Mouse (Mus musculus): ENCODE measurements around the gene Tspoap1. TPM values are rescaled to one million over a fixed set of nuclear protein-coding genes. Genes with fewer than 3 reads are reported as not detected.

Gene Tspoap1
- polyA plus RNA-seq, 1 experiment = 3.1 TPM

- TF ChIP-seq CTCF (conservative IDR thresholded peaks at IDR 0.05; ENCODE audit: insufficient read depth, insufficient read length, low read depth, low read length) (no peak), POLR2A (IDR thresholded peaks at IDR 0.05; ENCODE audit: low read depth, low read length) (no peak)
- 71% methylated on average over 8 of the region's 8 CpGs for WGBS
- Histone ChIP-seq H3K4me1 (ENCODE audit: control insufficient read depth, insufficient read depth, low read length) (no peaks in the 10 kb centered on the region), H3K36me3 (ENCODE audit: control insufficient read depth, insufficient read depth, low read length) (no peaks in the 10 kb centered on the region), H3K27ac (ENCODE audit: insufficient read depth, low read depth, low read length) (no peak overlapping the region), H3K4me3 (ENCODE audit: insufficient read depth, low read depth, low read length) (no peak overlapping the region), H3K27me3 (replicated peaks; ENCODE audit: control insufficient read depth, insufficient read depth, low read length) (no peaks in the 10 kb centered on the region)
- DNase-seq = no peak
Measured at GRCm38 (mm10) chr11:87814831-87815230, 54.5 kb downstream of the Tspoap1 start.

DNA sequence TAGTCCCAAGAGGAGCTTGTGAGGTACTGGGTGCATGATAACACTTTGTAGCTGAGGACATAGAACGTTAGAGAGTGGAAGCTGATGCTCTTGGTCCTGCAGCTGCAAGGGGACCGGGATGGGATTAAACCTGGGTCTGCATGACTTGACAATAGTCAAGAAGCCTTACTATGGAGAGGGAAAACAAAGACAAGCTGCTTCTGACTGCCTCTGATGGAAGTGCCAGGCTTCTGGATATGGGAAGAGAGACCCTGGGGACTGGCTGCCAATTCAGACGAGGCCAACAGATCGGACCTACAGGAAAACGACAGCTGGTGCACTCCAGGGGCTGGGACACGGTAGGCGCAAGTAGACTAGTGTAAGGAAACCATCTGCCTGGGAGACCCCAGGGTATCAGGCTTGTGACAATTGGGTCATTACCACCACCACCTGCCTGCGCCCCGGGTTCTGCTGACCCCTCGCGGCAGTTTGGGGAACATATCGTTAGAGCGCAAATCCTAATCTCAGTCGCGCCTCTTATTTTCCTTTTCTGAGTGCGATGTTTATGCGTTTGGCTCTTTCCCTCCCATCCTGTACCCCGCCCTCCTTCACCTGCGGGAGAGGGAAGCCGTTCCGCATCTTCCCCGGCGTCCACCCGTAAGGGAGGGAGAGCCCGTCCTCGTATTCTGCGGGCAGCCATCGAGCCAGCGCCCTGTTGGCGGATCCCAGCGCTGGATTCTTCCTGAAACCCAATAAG is 56.5 kb downstream of the Tspoap1 start:
- Histone ChIP-seq H3K4me1 (ENCODE audit: control insufficient read depth, insufficient read depth, low read length) (no peaks in the 10 kb centered on the region), H3K27ac (ENCODE audit: insufficient read depth, low read depth, low read length) (no peak overlapping the region), H3K27me3 (replicated peaks; ENCODE audit: control insufficient read depth, insufficient read depth, low read length) (no peaks in the 10 kb centered on the region), H3K36me3 (ENCODE audit: control insufficient read depth, insufficient read depth, low read length) (no peaks in the 10 kb centered on the region), H3K4me3 (ENCODE audit: insufficient read depth, low read depth, low read length) (peak overlapping the region; percentile 47)
- 4% methylated on average over 31 of the region's 31 CpGs for WGBS
- peak; percentile 15 for DNase-seq
- peak; percentile 66 for TF ChIP-seq CTCF (conservative IDR thresholded peaks at IDR 0.05; ENCODE audit: insufficient read depth, insufficient read length, low read depth, low read length)
- no peak for TF ChIP-seq POLR2A (IDR thresholded peaks at IDR 0.05; ENCODE audit: low read depth, low read length)

- TF ChIP-seq CTCF (conservative IDR thresholded peaks at IDR 0.05; ENCODE audit: insufficient read depth, insufficient read length, low read depth, low read length) (no peak), POLR2A (IDR thresholded peaks at IDR 0.05; ENCODE audit: low read depth, low read length) (no peak)
- Histone ChIP-seq H3K4me3 (ENCODE audit: insufficient read depth, low read depth, low read length) (no peak overlapping the region), H3K4me1 (ENCODE audit: control insufficient read depth, insufficient read depth, low read length) (no peaks in the 10 kb centered on the region), H3K36me3 (ENCODE audit: control insufficient read depth, insufficient read depth, low read length) (no peaks in the 10 kb centered on the region), H3K27ac (ENCODE audit: insufficient read depth, low read depth, low read length) (no peak overlapping the region), H3K27me3 (replicated peaks; ENCODE audit: control insufficient read depth, insufficient read depth, low read length) (no peaks in the 10 kb centered on the region)
- WGBS = 29% methylated on average over 4 of the region's 4 CpGs
- no peak for DNase-seq
Measured at GRCm38 (mm10) chr11:87817443-87817773, 57.1 kb downstream of the Tspoap1 start.

DNA sequence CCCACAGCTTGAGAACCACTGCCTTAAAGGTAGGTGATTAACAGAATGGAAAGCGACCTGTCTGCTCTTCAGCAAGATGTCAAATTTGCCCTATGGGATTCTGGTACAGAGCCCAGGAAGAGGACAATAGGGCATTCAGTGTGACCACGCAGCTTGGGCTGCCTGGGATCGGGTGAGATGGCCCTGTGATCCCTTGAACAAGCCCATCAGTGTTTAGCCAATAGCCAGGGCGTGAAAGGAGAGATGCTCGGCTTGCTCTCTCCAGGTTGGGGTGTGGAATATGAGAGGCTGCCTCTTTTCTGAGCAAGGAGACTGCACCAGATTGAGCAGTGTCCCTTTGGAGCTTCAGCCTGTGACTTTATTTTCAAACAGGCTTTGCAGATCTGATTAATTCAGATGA is 61.2 kb downstream of the Tspoap1 start:
- H3K4me3 ChIP-seq (ENCODE audit: insufficient read depth, low read depth, low read length) = no peak overlapping the region
- TF ChIP-seq POLR2A (IDR thresholded peaks at IDR 0.05; ENCODE audit: low read depth, low read length) = no peak
- TF ChIP-seq CTCF (conservative IDR thresholded peaks at IDR 0.05; ENCODE audit: insufficient read depth, insufficient read length, low read depth, low read length) = no peak
- H3K36me3 ChIP-seq (ENCODE audit: control insufficient read depth, insufficient read depth, low read length) = no peaks in the 10 kb centered on the region
- no peak overlapping the region for H3K27ac ChIP-seq (ENCODE audit: insufficient read depth, low read depth, low read length)
- no peaks in the 10 kb centered on the region for H3K4me1 ChIP-seq (ENCODE audit: control insufficient read depth, insufficient read depth, low read length)
- no peaks in the 10 kb centered on the region for H3K27me3 ChIP-seq (replicated peaks; ENCODE audit: control insufficient read depth, insufficient read depth, low read length)
- 56% methylated on average over 5 of the region's 5 CpGs for WGBS
- DNase-seq = no peak

DNA sequence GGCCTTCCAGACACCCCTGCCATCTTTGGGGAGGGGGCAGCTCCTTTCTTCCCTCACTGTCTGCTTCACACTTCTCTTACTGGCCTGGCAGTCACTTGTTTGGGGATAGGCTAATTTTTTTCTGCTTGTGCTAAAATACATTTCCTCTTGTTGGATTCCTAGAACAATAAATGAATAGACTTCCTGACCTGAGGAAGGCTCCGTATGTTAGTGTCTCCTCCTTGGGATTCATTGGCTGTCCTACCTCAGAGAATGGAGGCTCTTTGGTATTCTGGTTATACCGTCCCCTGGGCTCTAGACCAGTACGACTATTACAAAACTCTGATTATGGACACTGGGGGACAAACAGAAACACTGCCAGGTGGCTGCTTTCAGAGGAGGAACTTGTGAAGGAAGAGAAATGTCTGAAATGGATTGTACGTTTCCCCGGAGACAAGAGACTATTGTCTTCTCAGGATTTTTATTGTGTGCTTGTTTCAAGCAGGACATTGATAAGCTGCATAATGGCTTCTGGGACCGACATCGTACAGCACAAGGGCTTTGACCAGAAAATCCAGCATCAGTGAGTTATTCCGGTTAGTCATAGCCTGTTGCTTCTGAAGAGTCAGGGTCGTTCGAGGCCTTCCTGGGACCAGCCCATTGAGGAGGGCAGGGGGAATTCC is 68.0 kb downstream of the Tspoap1 start, which contains the start of gene Lpo:
Lpo (minus strand) TSS at position 51 of the 662 bp plus-strand sequence.
- H3K36me3 ChIP-seq (ENCODE audit: control insufficient read depth, insufficient read depth, low read length) = no peaks in the 10 kb centered on the region
- TF ChIP-seq POLR2A (IDR thresholded peaks at IDR 0.05; ENCODE audit: low read depth, low read length) (no peak), CTCF (conservative IDR thresholded peaks at IDR 0.05; ENCODE audit: insufficient read depth, insufficient read length, low read depth, low read length) (no peak)
- H3K4me1 ChIP-seq (ENCODE audit: control insufficient read depth, insufficient read depth, low read length) = no peaks in the 10 kb centered on the region
- no peak within 1 kb of the TSS for H3K4me3 ChIP-seq (ENCODE audit: insufficient read depth, low read depth, low read length)
- no peaks in the 10 kb centered on the region for H3K27me3 ChIP-seq (replicated peaks; ENCODE audit: control insufficient read depth, insufficient read depth, low read length)
- DNase-seq = no peak
- no peak within 1 kb of the TSS for H3K27ac ChIP-seq (ENCODE audit: insufficient read depth, low read depth, low read length)
- WGBS = 48% methylated on average over 10 of the region's 10 CpGs

Other genes with a start within 250 kb of the Tspoap1 start
- not detected in 2 replicates for gene Gm11492, start 193.9 kb upstream of the Tspoap1 start, polyA plus RNA-seq (2012; rRNA removed)
- 36.6 and 43.1 TPM in 2 replicates for gene Sept4, start 191.6 kb upstream of the Tspoap1 start, polyA plus RNA-seq (2012; rRNA removed)
- gene Mtmr4, start 168.4 kb upstream of the Tspoap1 start, polyA plus RNA-seq (2012; rRNA removed) = 26.0 and 29.3 TPM in 2 replicates
- 0.05 and 0.12 TPM in 2 replicates for gene Hsf5, start 143.4 kb upstream of the Tspoap1 start, polyA plus RNA-seq (2012; rRNA removed)
- 4.0 and 4.6 TPM in 2 replicates for gene Rnf43, start 97.8 kb upstream of the Tspoap1 start, polyA plus RNA-seq (2012; rRNA removed)
- 96.9 and 135 TPM in 2 replicates for gene Supt4a, start 23.0 kb upstream of the Tspoap1 start, polyA plus RNA-seq (2012; rRNA removed)
- 0.05 TPM in 1 of 2 replicates, not detected in the other for gene Mpo, start 33.0 kb downstream of the Tspoap1 start, polyA plus RNA-seq (2012; rRNA removed)
- gene Lpo, start 67.7 kb downstream of the Tspoap1 start, polyA plus RNA-seq (2012; rRNA removed) = 0.22 and 0.50 TPM in 2 replicates
- gene Mks1, start 92.7 kb downstream of the Tspoap1 start, polyA plus RNA-seq (2012; rRNA removed) = 9.6 and 11.3 TPM in 2 replicates
- not detected in 2 replicates for gene Epx, start 115.0 kb downstream of the Tspoap1 start, polyA plus RNA-seq (2012; rRNA removed)
- gene Olfr462, start 131.7 kb downstream of the Tspoap1 start, polyA plus RNA-seq (2012; rRNA removed) = not detected in 2 replicates
- gene Olfr463, start 136.8 kb downstream of the Tspoap1 start, polyA plus RNA-seq (2012; rRNA removed) = not detected in 2 replicates
- gene Olfr464, start 160.4 kb downstream of the Tspoap1 start, polyA plus RNA-seq (2012; rRNA removed) = not detected in 2 replicates
- gene Dynll2, start 227.0 kb downstream of the Tspoap1 start, polyA plus RNA-seq (2012; rRNA removed) = 136 and 169 TPM in 2 replicates